Mouse (Mus musculus) ES-Bruce4 (cell line): ENCODE data around the gene Sytl5. TPM values are rescaled to one million over a fixed set of nuclear protein-coding genes. Genes with fewer than 3 reads are reported as not detected.

Experiments
- H3K27ac ChIP-seq: 2 replicates; pipeline ENCODE4 v1.5.1; 2012; ENCODE audit warnings: low read length, inconsistent platforms; ENCODE audit not compliant: insufficient read depth
- H3K27me3 ChIP-seq: 2 replicates; pipeline ENCODE4 v1.6.1; 2012; ENCODE audit warnings: mild to moderate bottlenecking, low read length, inconsistent platforms; ENCODE audit not compliant: control insufficient read depth, poor library complexity, insufficient read depth, severe bottlenecking
- H3K36me3 ChIP-seq: 2 replicates; pipeline ENCODE4 v1.6.1; 2012; ENCODE audit warnings: inconsistent platforms, mild to moderate bottlenecking, low read length, moderate library complexity; ENCODE audit not compliant: control insufficient read depth, poor library complexity, insufficient read depth, severe bottlenecking
- H3K4me1 ChIP-seq: one replicate; pipeline ENCODE4 v1.8.1; 2011; ENCODE audit warnings: low read length; ENCODE audit not compliant: control insufficient read depth, insufficient read depth
- H3K4me3 ChIP-seq: 2 replicates; pipeline ENCODE4 v1.5.1; 2011; ENCODE audit warnings: low read depth, mild to moderate bottlenecking, low read length
- H3K9ac ChIP-seq: 2 replicates; pipeline ENCODE4 v1.6.1; 2012; ENCODE audit warnings: low read depth, mild to moderate bottlenecking, inconsistent platforms; ENCODE audit not compliant: poor library complexity, severe bottlenecking
- H3K9me3 ChIP-seq: replicated peaks from 2 replicates; pipeline ENCODE4 v1.6.1; 2012; ENCODE audit warnings: mild to moderate bottlenecking, low read length, inconsistent platforms; ENCODE audit not compliant: control insufficient read depth, poor library complexity, insufficient read depth, severe bottlenecking
- CTCF ChIP-seq: IDR thresholded peaks from one replicate; pipeline ENCODE4 v1.8.1; 2011; ENCODE audit warnings: low read depth, low read length
- EP300 ChIP-seq: IDR thresholded peaks from 2 replicates; pipeline ENCODE4 v1.6.1; 2011; ENCODE audit warnings: low read depth, low read length; ENCODE audit not compliant: insufficient read depth
- POLR2A ChIP-seq: IDR thresholded peaks from one replicate; pipeline ENCODE4 v1.8.1; 2011; ENCODE audit warnings: low read length; ENCODE audit not compliant: insufficient read depth
- polyA plus RNA-seq: library from polyadenylated mRNA; stranded (reverse); fragments of >200 nt; gene quantifications from 2 replicates; pipeline ENCODE4 v1.2.4, GENCODE M21; 2011; ENCODE audit warnings: low read depth; ENCODE audit not compliant: missing spikeins, insufficient read depth, insufficient read length

Sytl5 gene
- not detected in 2 replicates for polyA plus RNA-seq

DNA sequence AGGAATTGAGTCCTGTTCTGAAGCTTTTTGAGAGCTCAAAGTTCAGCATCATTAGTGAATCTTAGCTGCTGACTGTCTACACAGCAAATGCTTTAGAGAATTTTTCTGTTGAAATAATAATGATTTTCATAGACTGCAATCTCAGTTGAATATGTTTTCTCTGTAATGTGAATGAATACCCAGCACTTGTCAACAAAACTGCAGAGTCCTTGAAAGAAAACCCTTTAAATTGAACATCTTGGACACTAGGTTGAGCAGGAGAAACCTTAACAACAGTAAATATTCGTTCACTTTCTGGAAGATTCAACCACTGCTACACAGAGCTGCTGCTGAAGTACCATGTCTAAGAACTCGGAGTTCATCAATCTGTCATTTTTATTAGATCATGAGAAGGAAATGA lies at the start of gene Sytl5:
Gene Sytl5 (plus strand): TSS at position 301 of the 400 bp plus-strand sequence.
- no peaks in the 10 kb centered on the region for H3K36me3 ChIP-seq
- H3K27ac ChIP-seq, result no peak within 1 kb of the TSS
- no peaks in the 10 kb centered on the region for H3K9me3 ChIP-seq
- H3K9ac ChIP-seq, result no peak within 1 kb of the TSS
- H3K27me3 ChIP-seq, result no peaks in the 10 kb centered on the region
- H3K4me1 ChIP-seq, result no peaks in the 10 kb centered on the region
- TF ChIP-seq CTCF (no peak), POLR2A (no peak), EP300 (no peak)
- H3K4me3 ChIP-seq, result no peak within 1 kb of the TSS

DNA sequence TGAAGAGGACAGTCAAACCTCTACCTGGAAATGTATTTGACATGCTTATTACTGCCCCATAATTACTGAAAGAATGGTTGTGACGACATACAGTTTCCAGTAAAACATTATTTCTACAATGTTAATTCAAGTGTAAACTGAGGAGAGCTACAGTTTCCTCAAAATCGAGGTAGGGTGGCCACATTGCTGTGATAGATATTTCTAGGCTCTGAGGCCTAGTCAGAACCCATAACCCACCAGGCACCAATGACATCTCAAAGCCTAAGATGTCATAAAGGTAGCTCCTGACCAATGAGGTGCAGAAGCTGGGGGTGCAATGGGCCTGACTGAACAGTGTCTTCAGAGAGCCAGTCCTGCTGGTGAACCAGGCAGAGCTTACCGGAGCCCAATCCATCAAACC lies 38.8 kb upstream of the Sytl5 start, which contains the start of gene Hypm:
Gene Hypm (plus strand): TSS at position 301 of the 400 bp plus-strand sequence.
- Histone ChIP-seq H3K36me3 (no peaks in the 10 kb centered on the region), H3K4me3 (no peak within 1 kb of the TSS), H3K27ac (no peak within 1 kb of the TSS), H3K9me3 (no peaks in the 10 kb centered on the region), H3K4me1 (no peaks in the 10 kb centered on the region), H3K9ac (no peak within 1 kb of the TSS), H3K27me3 (no peaks in the 10 kb centered on the region)
- TF ChIP-seq CTCF (no peak), EP300 (no peak), POLR2A (no peak)

DNA sequence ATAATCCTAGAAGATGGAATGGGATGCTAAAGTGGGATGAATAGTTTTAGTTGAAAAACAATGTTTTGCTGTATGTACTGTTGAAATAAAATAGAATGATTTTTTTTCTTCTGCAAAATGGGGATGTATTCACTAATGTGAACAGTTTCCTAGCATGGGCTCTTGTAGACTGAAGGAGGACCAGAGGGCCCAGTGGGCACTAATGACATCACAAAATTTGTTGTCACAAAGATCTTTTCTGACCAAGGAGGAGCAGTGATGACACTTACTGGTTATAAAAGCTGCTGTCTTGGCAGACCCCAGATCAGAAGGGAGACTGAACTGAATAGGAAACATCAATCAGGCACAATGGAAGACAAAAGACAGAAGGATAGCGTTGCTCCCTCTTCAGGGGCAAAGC lies 36.0 kb upstream of the Sytl5 start, which contains the start of gene H2al3:
Gene H2al3 (plus strand): TSS at position 301 of the 400 bp plus-strand sequence.
- H3K4me1 ChIP-seq, result no peaks in the 10 kb centered on the region
- no peaks in the 10 kb centered on the region for H3K27me3 ChIP-seq
- no peaks in the 10 kb centered on the region for H3K36me3 ChIP-seq
- H3K9me3 ChIP-seq, result no peaks in the 10 kb centered on the region
- no peak within 1 kb of the TSS for H3K27ac ChIP-seq
- no peak for TF ChIP-seq EP300
- no peak for TF ChIP-seq POLR2A
- no peak for TF ChIP-seq CTCF
- H3K9ac ChIP-seq, result no peak within 1 kb of the TSS
- no peak within 1 kb of the TSS for H3K4me3 ChIP-seq

DNA sequence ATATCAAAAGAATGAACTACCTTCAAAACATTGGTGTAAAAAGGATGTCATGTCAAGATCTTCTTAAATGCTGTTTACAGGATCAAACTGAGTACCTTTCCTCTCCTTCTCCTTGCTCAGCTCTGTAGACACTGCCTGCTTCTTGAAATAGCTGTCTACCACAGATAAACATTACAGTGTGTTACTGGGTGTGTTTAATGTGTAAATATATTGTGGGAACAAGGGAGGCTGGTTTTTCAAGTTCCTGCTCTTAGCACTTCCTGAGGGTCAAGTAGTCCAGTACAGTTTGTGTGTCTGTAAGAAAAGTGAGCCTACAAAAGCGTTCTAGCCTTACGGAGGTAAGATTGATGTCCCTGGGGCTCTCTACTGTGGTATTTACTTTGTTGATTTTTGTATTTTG lies 23.6 kb upstream of the Sytl5 start:
- H3K27me3 ChIP-seq, result no peaks in the 10 kb centered on the region
- H3K27ac ChIP-seq, result no peak overlapping the region
- H3K4me1 ChIP-seq, result no peaks in the 10 kb centered on the region
- no peaks in the 10 kb centered on the region for H3K9me3 ChIP-seq
- TF ChIP-seq CTCF (no peak), EP300 (no peak), POLR2A (no peak)
- no peaks in the 10 kb centered on the region for H3K36me3 ChIP-seq
- no peak overlapping the region for H3K4me3 ChIP-seq
- no peak overlapping the region for H3K9ac ChIP-seq

DNA sequence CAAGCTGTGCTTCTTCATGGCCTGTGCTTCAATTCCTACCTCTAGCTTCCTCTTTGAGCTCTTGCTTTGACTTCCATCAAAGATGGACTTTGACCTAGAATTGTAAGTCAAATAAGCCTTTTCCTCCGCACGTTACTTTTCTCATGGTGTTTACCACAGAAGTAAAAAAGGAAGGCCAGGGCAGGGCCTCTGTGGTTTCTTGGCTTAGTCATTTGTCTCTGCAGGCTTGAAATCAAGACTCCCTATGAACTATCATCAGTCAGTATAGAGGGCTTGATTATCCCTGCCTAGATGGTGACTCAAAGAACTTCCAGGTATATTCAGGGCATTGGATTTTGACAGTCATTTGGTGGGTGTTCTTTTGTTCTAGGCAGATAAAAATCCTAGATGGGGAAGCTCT lies 9.9 kb upstream of the Sytl5 start:
- no peak for TF ChIP-seq CTCF
- TF ChIP-seq POLR2A, result no peak
- TF ChIP-seq EP300, result no peak
- H3K36me3 ChIP-seq, result no peaks in the 10 kb centered on the region
- H3K27ac ChIP-seq, result no peak overlapping the region
- no peaks in the 10 kb centered on the region for H3K27me3 ChIP-seq
- H3K9me3 ChIP-seq, result no peaks in the 10 kb centered on the region
- H3K9ac ChIP-seq, result no peak overlapping the region
- no peaks in the 10 kb centered on the region for H3K4me1 ChIP-seq
- no peak overlapping the region for H3K4me3 ChIP-seq

DNA sequence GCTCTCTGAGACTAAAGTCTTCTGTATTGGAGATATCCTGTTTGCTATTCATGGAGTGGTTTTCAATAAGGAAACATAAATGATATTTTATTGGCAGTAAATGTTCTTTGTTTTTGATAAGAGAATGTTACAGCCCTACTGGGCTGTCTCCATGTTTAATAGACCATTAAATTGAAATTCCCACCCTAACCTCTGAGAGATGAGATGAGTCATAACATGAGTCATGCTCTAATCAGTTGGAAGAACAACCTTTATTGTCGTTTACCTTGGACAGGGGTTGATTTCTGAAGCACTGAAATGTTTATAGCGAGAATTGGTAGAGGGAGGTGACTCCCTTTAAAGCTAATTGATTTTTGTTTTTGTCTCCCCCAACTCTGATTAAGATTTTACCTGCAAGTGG lies 24.1 kb downstream of the Sytl5 start:
- Histone ChIP-seq H3K4me1 (no peaks in the 10 kb centered on the region), H3K9me3 (no peaks in the 10 kb centered on the region), H3K4me3 (no peak overlapping the region), H3K27me3 (no peaks in the 10 kb centered on the region), H3K36me3 (no peaks in the 10 kb centered on the region), H3K9ac (no peak overlapping the region), H3K27ac (no peak overlapping the region)
- no peak for TF ChIP-seq EP300
- no peak for TF ChIP-seq CTCF
- no peak for TF ChIP-seq POLR2A

DNA sequence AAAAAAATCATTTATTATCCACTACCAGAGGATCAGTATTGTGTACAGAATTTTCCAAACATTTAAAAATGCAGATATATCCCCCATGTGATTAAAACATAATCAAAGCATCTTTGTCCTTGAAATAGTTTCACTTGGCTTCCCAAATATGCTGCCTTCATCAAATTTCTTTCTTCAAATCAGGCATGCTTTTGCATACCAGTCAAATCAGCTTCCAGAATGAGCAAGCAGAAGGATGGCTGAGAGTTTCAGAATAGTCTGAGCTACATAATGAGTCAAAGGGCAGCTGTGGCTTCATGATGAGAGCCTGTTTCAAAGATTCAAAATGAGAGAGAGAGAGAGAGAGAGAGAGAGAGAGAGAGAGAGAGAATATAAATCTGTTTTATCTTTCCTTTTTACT lies 48.4 kb downstream of the Sytl5 start:
- Histone ChIP-seq H3K4me1 (no peaks in the 10 kb centered on the region), H3K27me3 (no peaks in the 10 kb centered on the region), H3K4me3 (no peak overlapping the region), H3K9me3 (no peaks in the 10 kb centered on the region), H3K9ac (no peak overlapping the region), H3K27ac (no peak overlapping the region), H3K36me3 (no peaks in the 10 kb centered on the region)
- TF ChIP-seq POLR2A, result no peak
- no peak for TF ChIP-seq EP300
- TF ChIP-seq CTCF, result no peak
